Mouse (Mus musculus): Measurements from ENCODE around the gene Gipc2. TPM values are rescaled to one million over a fixed set of nuclear protein-coding genes. Genes with fewer than 3 reads are reported as not detected.

Gipc2 gene
- not detected for polyA plus RNA-seq (2017; shearing (Covaris generic))

GRCm38 (mm10) chr3:152166099-152166423, at the start of gene Gipc2:
Gene Gipc2, minus strand, starts transcription at chr3:152166230.

DNA sequence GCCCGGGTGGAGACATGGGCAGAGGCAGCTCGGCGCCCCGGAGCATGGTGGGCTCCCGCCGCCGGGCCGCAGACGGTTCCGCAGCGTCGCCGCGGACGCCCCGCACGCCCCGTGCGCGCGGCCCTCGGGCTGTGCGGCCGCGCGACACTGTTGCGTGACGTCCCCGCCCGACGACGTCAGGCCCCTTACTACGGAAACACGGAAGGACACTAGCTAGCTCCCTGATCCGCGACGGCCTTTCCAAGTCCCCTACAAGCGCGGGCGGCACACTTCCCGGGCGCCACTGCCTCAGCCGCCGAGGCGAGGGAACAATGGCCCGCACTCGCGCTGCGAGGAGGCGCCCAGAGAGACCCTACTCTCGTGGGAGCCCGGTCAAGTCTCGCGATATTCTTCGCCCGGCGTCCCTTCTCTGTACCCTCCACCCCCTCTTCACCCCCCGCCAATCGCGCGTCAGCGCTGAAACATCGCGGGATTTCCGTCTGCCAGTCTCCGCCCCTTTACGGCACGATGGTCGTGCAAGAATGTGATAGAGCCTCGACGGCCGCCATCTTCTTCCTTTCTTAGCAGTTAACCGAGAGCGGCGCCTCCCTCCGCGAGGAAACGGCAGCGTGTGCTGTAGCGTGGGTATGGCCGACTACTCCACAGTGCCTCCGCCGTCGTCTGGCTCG, 44.1 kb upstream of the Gipc2 start, which contains the start of the genes Dnajb4 and Fubp1:
Gene Dnajb4, minus strand, starts transcription at position 336 of the 668 bp plus-strand sequence.
Gene Fubp1, plus strand, starts transcription at position 456 of the 668 bp plus-strand sequence.

Other genes with a start within 250 kb of the Gipc2 start
- gene Dnajb4, start 44.1 kb upstream of the Gipc2 start, polyA plus RNA-seq (2017; shearing (Covaris generic)) = 13.0 TPM
- gene Fubp1, start 44.2 kb upstream of the Gipc2 start, polyA plus RNA-seq (2017; shearing (Covaris generic)) = 241 TPM
- 0.18 TPM for gene Nexn, start 100.1 kb upstream of the Gipc2 start, polyA plus RNA-seq (2017; shearing (Covaris generic))
- 17.3 TPM for gene Miga1, start 174.2 kb upstream of the Gipc2 start, polyA plus RNA-seq (2017; shearing (Covaris generic))
- gene Usp33, start 180.2 kb upstream of the Gipc2 start, polyA plus RNA-seq (2017; shearing (Covaris generic)) = 55.4 TPM
- 32.4 TPM for gene Zzz3, start 229.2 kb upstream of the Gipc2 start, polyA plus RNA-seq (2017; shearing (Covaris generic))

Measured in activated CD4-positive, CD25-positive, alpha-beta regulatory T cell, adult 9 weeks (primary cell).